Mouse (Mus musculus): ENCODE data around the gene Capn5. TPM values are rescaled to one million over a fixed set of nuclear protein-coding genes. Genes with fewer than 3 reads are reported as not detected.

Gene Capn5
- polyA plus RNA-seq, 1 experiment from 2014 or later = 8.4 TPM

GRCm38 (mm10) chr7:98111233-98111632 lies 66.8 kb downstream of the Capn5 start:
- DNase-seq (ENCODE audit: low spot score) = no peak

- DNase-seq (ENCODE audit: low spot score) = no peak
Observed at GRCm38 (mm10) chr7:98109771-98110170, 68.3 kb downstream of the Capn5 start.

GRCm38 (mm10) chr7:98108636-98109430 lies 69.2 kb downstream of the Capn5 start:
- DNase-seq (ENCODE audit: low spot score) = peak; percentile 33

GRCm38 (mm10) chr7:98106272-98106671 lies 71.8 kb downstream of the Capn5 start:
- DNase-seq (ENCODE audit: low spot score) = no peak

- no peak for DNase-seq (ENCODE audit: low spot score)
Observed at GRCm38 (mm10) chr7:98104481-98105435, 73.3 kb downstream of the Capn5 start.

DNA sequence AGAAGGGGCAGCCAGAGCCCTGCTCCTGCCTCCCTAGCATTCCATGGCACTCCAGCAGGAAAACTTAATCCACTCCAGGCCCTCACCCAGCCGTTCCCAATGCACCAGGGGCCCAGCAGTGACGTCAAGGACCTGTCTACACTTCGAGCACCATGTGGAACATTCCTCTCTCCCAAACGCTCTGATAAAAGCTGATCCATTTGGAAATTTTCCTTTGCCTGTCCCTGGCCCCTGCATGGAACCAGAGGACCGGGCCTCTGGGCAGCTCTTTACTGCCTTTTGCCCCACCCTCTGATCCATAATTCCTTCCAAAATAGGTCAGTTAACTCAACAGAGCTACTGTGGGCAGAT lies 74.2 kb downstream of the Capn5 start:
- DNase-seq (ENCODE audit: low spot score) = no peak

GRCm38 (mm10) chr7:98103002-98103941 lies 74.8 kb downstream of the Capn5 start:
- DNase-seq (ENCODE audit: low spot score) = peak; percentile 83

- no peak for DNase-seq (ENCODE audit: low spot score)
Observed at GRCm38 (mm10) chr7:98102488-98102887, 75.6 kb downstream of the Capn5 start.

- no peak for DNase-seq (ENCODE audit: low spot score)
Observed at GRCm38 (mm10) chr7:98097557-98097956, 80.5 kb downstream of the Capn5 start.

GRCm38 (mm10) chr7:98095852-98096251 lies 82.2 kb downstream of the Capn5 start:
- no peak for DNase-seq (ENCODE audit: low spot score)

GRCm38 (mm10) chr7:98086346-98086745 lies 91.7 kb downstream of the Capn5 start:
- DNase-seq (ENCODE audit: low spot score) = peak; percentile 38

GRCm38 (mm10) chr7:98085314-98085713 lies 92.8 kb downstream of the Capn5 start:
- peak; percentile 12 for DNase-seq (ENCODE audit: low spot score)

DNA sequence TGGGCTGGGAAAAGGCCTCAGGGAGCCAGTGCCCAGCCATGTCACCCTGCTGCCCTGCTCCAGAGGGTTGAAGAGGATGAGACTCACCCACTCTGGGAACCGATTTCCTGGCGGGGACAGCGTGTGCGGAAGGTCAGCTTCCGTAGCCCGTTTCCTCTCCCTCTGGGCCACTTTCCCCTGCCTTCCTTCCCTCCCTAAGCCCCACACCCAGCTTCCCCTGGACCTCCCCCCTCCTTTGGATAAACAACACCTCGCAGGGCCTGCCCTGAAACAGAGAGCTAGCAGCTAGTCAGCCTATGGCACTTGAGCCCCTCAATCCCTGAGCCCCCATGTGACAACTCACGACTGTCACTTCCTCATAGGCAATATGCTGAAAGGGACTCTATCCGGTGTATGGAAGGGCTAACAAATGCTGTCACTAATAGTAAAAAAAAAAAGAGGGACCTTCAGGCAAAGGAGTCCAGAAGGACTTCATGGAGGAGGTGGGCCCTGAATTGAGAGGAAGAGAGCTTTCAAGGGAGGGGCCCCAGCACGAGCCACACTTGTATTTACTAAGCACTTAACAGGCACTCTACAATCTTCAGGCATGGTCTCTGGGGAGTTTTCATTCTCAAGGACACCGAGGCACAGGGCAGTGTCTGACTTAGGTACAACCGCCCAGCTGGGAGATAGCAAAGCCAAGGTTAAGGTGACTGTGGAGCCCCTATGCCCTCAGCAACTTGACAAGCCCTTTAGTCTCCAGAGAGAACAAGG lies 93.4 kb downstream of the Capn5 start:
- DNase-seq (ENCODE audit: low spot score) = no peak

DNA sequence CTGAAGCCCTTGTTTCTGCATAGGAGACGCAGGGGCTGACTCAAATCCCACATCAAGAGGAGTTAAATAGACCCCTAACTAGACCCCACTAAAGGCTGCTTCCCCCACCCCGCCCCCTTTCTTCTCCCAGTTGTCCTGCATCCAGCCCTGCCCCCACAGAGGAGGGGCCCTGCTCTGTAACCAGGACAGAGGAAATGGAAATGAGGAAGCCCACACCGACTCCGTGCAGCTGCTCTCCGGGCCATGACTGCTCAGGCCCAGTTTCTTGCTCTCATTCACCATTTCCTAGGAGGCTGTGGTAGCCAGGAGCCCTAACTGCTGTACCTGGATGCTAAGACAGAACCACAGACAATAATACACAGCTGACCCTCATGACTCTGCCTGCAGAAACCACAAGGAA lies 95.7 kb downstream of the Capn5 start:
- DNase-seq (ENCODE audit: low spot score) = no peak

DNA sequence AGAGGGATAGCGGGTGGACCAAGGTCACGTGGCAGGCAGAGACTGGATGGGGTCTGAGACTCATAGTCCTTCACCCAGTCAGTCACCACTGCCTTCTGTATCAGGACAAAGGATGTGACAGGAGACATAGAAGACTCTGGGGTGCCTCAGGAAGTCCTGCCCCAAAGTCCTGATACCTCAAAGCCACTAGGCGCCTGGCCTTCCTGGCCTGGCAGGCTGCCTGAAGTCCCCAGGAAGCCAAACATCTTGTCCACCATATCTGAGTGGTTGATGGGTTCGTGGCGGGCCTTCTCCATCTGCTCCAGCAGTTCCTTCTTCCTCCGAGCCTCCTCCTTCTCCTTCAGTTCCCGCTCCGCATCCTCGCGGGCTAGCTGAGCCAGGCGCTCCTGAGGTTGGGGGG lies 100.6 kb downstream of the Capn5 start:
- DNase-seq (ENCODE audit: low spot score) = no peak

DNA sequence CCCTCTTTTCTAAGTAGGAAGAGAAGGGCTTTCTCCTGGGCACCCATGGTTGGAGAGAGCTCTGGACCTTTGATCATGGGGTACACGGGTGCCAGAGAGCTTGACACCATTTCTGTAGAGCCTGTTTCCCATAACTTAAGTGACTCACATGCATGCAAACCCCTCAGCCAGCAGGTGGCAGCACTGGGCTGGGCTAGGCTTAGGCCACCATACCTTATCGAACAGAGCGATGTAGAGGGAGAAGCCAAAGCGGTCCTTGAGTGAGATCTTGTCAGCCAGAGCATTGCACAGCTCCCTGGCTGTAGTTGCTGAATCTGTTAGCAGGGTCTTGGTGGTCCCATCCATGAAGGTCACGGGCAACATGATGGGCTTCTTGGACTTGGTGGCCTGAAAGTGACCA lies 106.5 kb downstream of the Capn5 start:
- DNase-seq (ENCODE audit: low spot score) = peak; percentile 87

Data from thymus, postnatal 0 days (tissue).